ENCODE assay signal across 28 mouse cellular contexts in the genomic region with DNA sequence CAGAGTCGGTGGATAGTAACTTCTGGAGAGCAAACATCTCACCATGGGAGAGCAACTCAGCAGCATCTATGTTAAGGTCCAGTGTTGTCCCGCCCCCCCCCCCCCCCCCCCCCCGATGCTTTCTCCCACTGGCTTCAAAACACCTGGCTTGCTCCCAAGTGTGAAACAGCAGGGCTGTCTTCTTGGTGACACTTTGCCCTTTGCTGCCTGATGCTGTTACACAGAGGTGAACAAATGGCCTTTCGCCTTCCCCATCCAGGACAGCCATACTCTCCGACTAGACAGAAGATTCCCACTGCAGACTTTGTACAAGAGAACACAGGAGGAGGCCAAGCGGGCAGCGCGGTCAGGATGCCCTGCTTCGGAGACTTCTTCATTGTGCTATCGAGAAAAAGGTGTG.
"Had no signal": no experiment of that assay in that cellular context is flagged by ENCODE, and none has a peak within 500 bp of the region (broad histone marks: within the 10 kb centered on the region; RNA-seq: fewer than 3 reads in every experiment).

No protein-coding gene starts in this region.

- H3K9me3 ChIP-seq: embryonic facial prominence, embryonic 10.5 days; embryonic facial prominence, embryonic 12.5 days; embryonic facial prominence, embryonic 13.5 days; embryonic facial prominence, embryonic 15.5 days; forebrain, embryonic 10.5 days; forebrain, embryonic 12.5 days; forebrain, embryonic 13.5 days; forebrain, embryonic 15.5 days had no signal

- H3K9ac ChIP-seq: embryonic facial prominence, embryonic 12.5 days; embryonic facial prominence, embryonic 13.5 days; embryonic facial prominence, embryonic 15.5 days; forebrain, embryonic 12.5 days; forebrain, embryonic 13.5 days; forebrain, embryonic 15.5 days; forebrain, postnatal 0 days had no signal

- H3K4me1 ChIP-seq: embryonic facial prominence, embryonic 10.5 days; embryonic facial prominence, embryonic 12.5 days; embryonic facial prominence, embryonic 15.5 days; forebrain, embryonic 10.5 days; forebrain, embryonic 12.5 days; forebrain, embryonic 15.5 days had no signal

- H3K4me2 ChIP-seq: embryonic facial prominence, embryonic 12.5 days; embryonic facial prominence, embryonic 13.5 days; embryonic facial prominence, embryonic 15.5 days; forebrain, embryonic 12.5 days; forebrain, embryonic 13.5 days; forebrain, embryonic 15.5 days had no signal

- DNase-seq: cerebellum, adult 2 months; cerebellum, adult 8-10 months; cerebellum, adult 9-10 months; cerebellum, adult 9-11 months; cerebellum, postnatal 10 days; cerebellum, postnatal 14 days; cerebellum, postnatal 25 days; cerebellum, postnatal 36 days; embryo, embryonic 11 days; forebrain, postnatal 0 days; gastrocnemius, adult 2 months; gastrocnemius, postnatal 10 days; gastrocnemius, postnatal 14 days; gastrocnemius, postnatal 25 days; gastrocnemius, postnatal 36 days; heart, adult 18-20 months; heart, adult 2 months had no signal

- H3K4me3 ChIP-seq: embryonic facial prominence, embryonic 10.5 days; embryonic facial prominence, embryonic 12.5 days; embryonic facial prominence, embryonic 13.5 days; embryonic facial prominence, embryonic 15.5 days; erythroblast, embryonic 14.5 days; forebrain, embryonic 10.5 days; forebrain, embryonic 12.5 days; forebrain, embryonic 13.5 days; forebrain, embryonic 15.5 days; gastrocnemius, adult 2 months; heart, adult 2 months had no signal

- ATAC-seq: forebrain, embryonic 13.5 days; forebrain, embryonic 14.5 days; forebrain, embryonic 15.5 days; forebrain, embryonic 16.5 days; forebrain, postnatal 0 days had no signal

- H3K27me3 ChIP-seq: embryonic facial prominence, embryonic 12.5 days; embryonic facial prominence, embryonic 13.5 days; embryonic facial prominence, embryonic 15.5 days; forebrain, embryonic 13.5 days; forebrain, embryonic 15.5 days had no signal

- H3K27ac ChIP-seq: embryonic facial prominence, embryonic 10.5 days; embryonic facial prominence, embryonic 12.5 days; embryonic facial prominence, embryonic 13.5 days; embryonic facial prominence, embryonic 15.5 days; forebrain, embryonic 10.5 days; forebrain, embryonic 12.5 days; forebrain, embryonic 13.5 days; forebrain, embryonic 15.5 days; gastrocnemius, adult 2 months; heart, adult 2 months had no signal

- H3K36me3 ChIP-seq: embryonic facial prominence, embryonic 10.5 days; embryonic facial prominence, embryonic 12.5 days; embryonic facial prominence, embryonic 13.5 days; embryonic facial prominence, embryonic 15.5 days; forebrain, embryonic 10.5 days; forebrain, embryonic 12.5 days; forebrain, embryonic 15.5 days had no signal
